Comparison of ENCODE assay signal across 18 mouse cellular contexts in genomic region chr3:24872254-24872653, GRCm38 (mm10).
DNase-seq lines count a peak whose midpoint lies in the region; ATAC-seq lines count a peak whose summit lies in the region.
"Had no signal": no experiment of that assay in that cellular context is flagged by ENCODE, and none has a peak within 500 bp of the region (broad histone marks: within the 10 kb centered on the region; RNA-seq: fewer than 3 reads in every experiment).

No protein-coding gene starts in this region.

- peak; percentile 72; the same call in 1 of the 2 replicates for ATAC-seq in frontal cortex, adult (ENCODE audit: low TSS enrichment)
- ATAC-seq: activated CD4-positive, CD25-positive, alpha-beta regulatory T cell, adult 4 months; CD4-positive, CD25-positive, alpha-beta regulatory T cell, adult 4 months; Patski had no signal

- no peak for DNase-seq in frontal cortex, postnatal 25 days (ENCODE audit: low spot score in 2 of 2)
- DNase-seq in brain, adult 2 months (ENCODE audit: low read depth, low spot score), result peak; percentile 51
- no peak for DNase-seq in kidney, adult 8-10 months
- DNase-seq: adrenal gland, adult 2 months; adrenal gland, adult 8-10 months; adrenal gland, postnatal 10 days; adrenal gland, postnatal 14 days; adrenal gland, postnatal 25 days; adrenal gland, postnatal 36 days; B cell, adult 2 months; cerebellum, adult 11 months; cerebellum, adult 11-12 months; cerebellum, adult 18-20 months; cerebellum, adult 2 months had no signal
